Comparison of ENCODE assay signal across 24 mouse cellular contexts in the genomic region with DNA sequence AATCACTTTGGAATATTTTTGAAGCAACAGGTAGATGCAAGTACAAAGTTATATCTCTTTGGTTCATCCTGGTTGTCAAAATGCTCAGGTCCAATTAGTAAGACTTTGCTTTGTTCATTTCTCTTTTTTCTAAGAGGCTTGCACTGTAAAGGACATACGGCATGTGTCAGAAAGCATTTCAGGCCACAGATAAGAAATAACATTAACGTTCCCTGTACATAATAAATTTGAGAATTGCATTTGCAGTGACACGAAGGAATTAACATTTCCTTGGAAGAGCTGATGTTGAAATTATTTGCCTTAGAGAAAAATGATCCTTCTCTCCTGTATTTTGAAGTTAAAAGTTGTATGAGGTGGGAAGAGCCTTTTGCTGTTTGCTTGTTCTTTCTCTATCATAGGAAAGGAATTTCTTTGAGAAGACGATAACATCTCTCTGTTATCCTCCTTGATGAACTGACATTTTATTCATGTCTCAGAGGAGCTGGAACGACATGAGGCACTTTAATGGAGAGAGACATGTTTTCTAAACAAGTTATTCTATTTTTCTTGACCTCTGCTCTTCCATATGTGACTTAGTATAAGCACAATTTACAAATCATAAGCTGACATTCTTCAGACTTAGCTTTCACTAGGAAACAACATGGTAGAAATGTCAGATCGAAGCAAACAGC. TPM values are rescaled to one million over a fixed set of nuclear protein-coding genes. Genes with fewer than 3 reads are reported as not detected.
A peak's percentile ranks its signal among the peaks of the same experiment; 100 is the strongest.
DNase-seq lines count a peak whose midpoint lies in the region; ATAC-seq and TF ChIP-seq lines count a peak whose summit lies in the region.
"Had no signal": no experiment of that assay in that cellular context is flagged by ENCODE, and none has a peak within 500 bp of the region (broad histone marks: within the 10 kb centered on the region; RNA-seq: fewer than 3 reads in every experiment).

No protein-coding gene starts in this region.

- no peaks in the 10 kb centered on the region for H3K4me1 ChIP-seq in kidney, postnatal 0 days (replicated peaks; ENCODE audit: insufficient read depth, low read length)
- H3K4me1 ChIP-seq in lung, embryonic 15.5 days, result no peaks in the 10 kb centered on the region
- H3K4me1 ChIP-seq in lung, postnatal 0 days (ENCODE audit: insufficient read depth, low read depth, low read length), result no peaks in the 10 kb centered on the region
- H3K4me1 ChIP-seq: embryonic facial prominence, embryonic 10.5 days; embryonic facial prominence, embryonic 12.5 days; forebrain, embryonic 13.5 days; forebrain, embryonic 15.5 days had no signal

- peak; percentile 63 for DNase-seq in kidney, postnatal 0 days (ENCODE audit: low spot score)
- no peak for DNase-seq in kidney, postnatal 14 days
- DNase-seq in lung, postnatal 4 days, result no peak
- DNase-seq in lung, postnatal 0 days (ENCODE audit: low spot score), result peak; percentile 22
- DNase-seq in lung, postnatal 14 days, result no peak
- DNase-seq: adrenal gland, adult 8-10 months; adrenal gland, postnatal 14 days; adrenal gland, postnatal 36 days; B cell, adult 2 months; cerebellum, adult 11-12 months; cerebellum, adult 2 months; cerebellum, adult 9-10 months; cerebellum, postnatal 10 days; cerebellum, postnatal 25 days had no signal

- H3K4me3 ChIP-seq in kidney, postnatal 0 days (replicated peaks; ENCODE audit: low read depth, low read length), result no peak overlapping the region
- H3K4me3 ChIP-seq in lung, embryonic 15.5 days, result no peak overlapping the region
- H3K4me3 ChIP-seq in lung, postnatal 0 days (ENCODE audit: low read depth, low read length), result no peak overlapping the region
- H3K4me3 ChIP-seq: embryonic facial prominence, embryonic 10.5 days; embryonic facial prominence, embryonic 12.5 days; forebrain, embryonic 13.5 days; forebrain, embryonic 15.5 days had no signal

- no peak overlapping the region for H3K4me2 ChIP-seq in kidney, postnatal 0 days (ENCODE audit: low read length)
- H3K4me2 ChIP-seq in lung, embryonic 15.5 days, result no peak overlapping the region
- no peak overlapping the region for H3K4me2 ChIP-seq in lung, postnatal 0 days (replicated peaks; ENCODE audit: low read depth, low read length)
- H3K4me2 ChIP-seq: embryonic facial prominence, embryonic 12.5 days; forebrain, embryonic 13.5 days; forebrain, embryonic 15.5 days had no signal

- H3K27ac ChIP-seq in kidney, postnatal 0 days, result no peak overlapping the region
- no peak overlapping the region for H3K27ac ChIP-seq in lung, embryonic 15.5 days
- no peak overlapping the region for H3K27ac ChIP-seq in lung, postnatal 0 days (ENCODE audit: low read length)
- H3K27ac ChIP-seq: embryonic facial prominence, embryonic 10.5 days; embryonic facial prominence, embryonic 12.5 days; forebrain, embryonic 13.5 days; forebrain, embryonic 15.5 days had no signal

- no peak for TF ChIP-seq CTCF in kidney, postnatal 0 days (IDR thresholded peaks at IDR 0.05; ENCODE audit: low read depth)
- no peak for TF ChIP-seq CTCF in lung, postnatal 0 days (IDR thresholded peaks at IDR 0.05)

- TF ChIP-seq EP300 in lung, postnatal 0 days (IDR thresholded peaks at IDR 0.05), result no peak

- no peak for ATAC-seq in kidney, postnatal 0 days (replicated peaks; ENCODE audit: low FRiP score, low read depth)
- peak; percentile 78; the same call in 1 of the 2 replicates for ATAC-seq in lung, embryonic 15.5 days (ENCODE audit: borderline replicate concordance, extremely low read depth, low FRiP score, low TSS enrichment)
- ATAC-seq in lung, postnatal 0 days, result no peak
- ATAC-seq: activated CD4-positive, CD25-positive, alpha-beta regulatory T cell, adult 4 months; CD4-positive, CD25-positive, alpha-beta regulatory T cell, adult 4 months; forebrain, embryonic 13.5 days; forebrain, embryonic 15.5 days; Patski had no signal

- no peaks in the 10 kb centered on the region for H3K9me3 ChIP-seq in kidney, postnatal 0 days (replicated peaks; ENCODE audit: low read length)
- no peaks in the 10 kb centered on the region for H3K9me3 ChIP-seq in lung, embryonic 15.5 days
- H3K9me3 ChIP-seq in lung, postnatal 0 days (ENCODE audit: low read length), result no peaks in the 10 kb centered on the region
- H3K9me3 ChIP-seq: embryonic facial prominence, embryonic 10.5 days; embryonic facial prominence, embryonic 12.5 days; forebrain, embryonic 13.5 days; forebrain, embryonic 15.5 days; G1E had no signal

- H3K36me3 ChIP-seq in kidney, postnatal 0 days (ENCODE audit: insufficient read depth, low read length), result no peaks in the 10 kb centered on the region
- H3K36me3 ChIP-seq in lung, embryonic 15.5 days, result no peaks in the 10 kb centered on the region
- no peaks in the 10 kb centered on the region for H3K36me3 ChIP-seq in lung, postnatal 0 days (ENCODE audit: insufficient read depth, low read length)
- H3K36me3 ChIP-seq: embryonic facial prominence, embryonic 10.5 days; embryonic facial prominence, embryonic 12.5 days; forebrain, embryonic 15.5 days; G1E had no signal

- 58% methylated on average over 6 of the region's 6 CpGs for WGBS in kidney, postnatal 0 days
- WGBS in lung, embryonic 15.5 days, result 30% methylated on average over 6 of the region's 6 CpGs
- WGBS in lung, postnatal 0 days, result 46% methylated on average over 6 of the region's 6 CpGs

- no peak overlapping the region for H3K9ac ChIP-seq in kidney, postnatal 0 days (ENCODE audit: low read depth, low read length)
- H3K9ac ChIP-seq in lung, embryonic 15.5 days, result no peak overlapping the region
- H3K9ac ChIP-seq in lung, postnatal 0 days (replicated peaks; ENCODE audit: low read depth), result no peak overlapping the region
- H3K9ac ChIP-seq: embryonic facial prominence, embryonic 12.5 days; forebrain, embryonic 13.5 days; forebrain, embryonic 15.5 days had no signal

- H3K27me3 ChIP-seq in kidney, postnatal 0 days (ENCODE audit: insufficient read depth, low read length), result no peaks in the 10 kb centered on the region
- no peaks in the 10 kb centered on the region for H3K27me3 ChIP-seq in lung, embryonic 15.5 days
- H3K27me3 ChIP-seq in lung, postnatal 0 days (replicated peaks; ENCODE audit: insufficient read depth, low read length), result no peaks in the 10 kb centered on the region
- H3K27me3 ChIP-seq: CH12.LX; forebrain, embryonic 13.5 days; forebrain, embryonic 15.5 days had no signal

RNA-seq across cellular contexts. Expression of a gene that starts 36.2 kb away (rescaled TPM):
- polyA plus RNA-seq in kidney, postnatal 0 days (2015; fragmentation: Nextera tagmentation; extraction: Ambion mirVana), result 27.8 and 30.1 TPM in 2 replicates
- polyA plus RNA-seq in lung, embryonic 15.5 days (2015; fragmentation: Nextera tagmentation; extraction: Ambion mirVana), result 37.0 and 37.3 TPM in 2 replicates
- 46.5 and 50.6 TPM in 2 replicates for polyA plus RNA-seq in lung, postnatal 0 days (2015; fragmentation: Nextera tagmentation; extraction: Ambion mirVana)

Comparison
In these comparisons a context has a peak if more than half of its experiments do, and no peak if none do; other contexts are left out.
1. DNase-seq: peak in kidney, postnatal 0 days (single experiment) and lung, postnatal 0 days (single experiment); none in kidney, postnatal 14 days (single experiment), lung, postnatal 4 days (0 of 2) and lung, postnatal 14 days (single experiment).